Mouse (Mus musculus) embryo, embryonic 11.5 days (tissue): ENCODE results near the gene Rassf8.
A peak's percentile ranks its signal among the peaks of the same experiment; 100 is the strongest.

Source experiments
- DNase-seq: peaks from one replicate; pipeline ENCODE4 v3.0.0-alpha.2; 2012; ENCODE audit warnings: low read depth, low spot score

Rassf8 gene

GRCm38 (mm10) chr6:145861462-145862227, 115.1 kb downstream of the Rassf8 start:
- no peak for DNase-seq

- no peak for DNase-seq
Measured at GRCm38 (mm10) chr6:145862321-145862720, 115.8 kb downstream of the Rassf8 start.

- DNase-seq: no peak
Measured at GRCm38 (mm10) chr6:145862739-145863064, 116.2 kb downstream of the Rassf8 start.

- peak; percentile 53 for DNase-seq
Measured at GRCm38 (mm10) chr6:145863065-145863971, 116.8 kb downstream of the Rassf8 start.

GRCm38 (mm10) chr6:145864171-145864570, 117.6 kb downstream of the Rassf8 start:
- no peak for DNase-seq

- peak; percentile 44 for DNase-seq
Measured at GRCm38 (mm10) chr6:145865289-145865885, 118.8 kb downstream of the Rassf8 start, which contains the start of gene Bhlhe41. Gene Bhlhe41, minus strand, starts transcription at chr6:145865558.

- DNase-seq: no peak
Measured at GRCm38 (mm10) chr6:145865886-145866851, 119.6 kb downstream of the Rassf8 start.

- DNase-seq: no peak
Measured at GRCm38 (mm10) chr6:145867111-145867510, 120.6 kb downstream of the Rassf8 start.
